Mouse (Mus musculus): Measurements from ENCODE around the gene Rabif.

DNA sequence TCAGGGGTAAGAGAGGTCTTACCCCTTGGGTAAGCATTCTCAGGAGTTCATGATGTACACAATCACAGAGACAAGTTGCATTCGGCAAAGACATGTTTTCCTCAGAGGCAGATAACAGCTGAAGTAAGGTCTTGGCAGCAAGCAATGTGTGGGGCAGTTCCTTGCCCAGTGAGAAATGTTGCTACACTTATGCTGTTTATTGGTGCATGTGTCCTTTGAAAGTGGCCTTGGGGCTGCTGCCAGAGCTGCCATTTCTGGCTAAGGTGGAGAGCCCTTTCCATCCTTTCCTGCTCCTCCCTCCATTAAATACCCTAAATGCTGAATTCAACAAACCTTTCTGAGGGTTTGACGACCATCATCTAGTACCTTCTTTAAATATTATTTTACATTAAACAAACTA is 49.0 kb upstream of the Rabif start:
- TF ChIP-seq TCF12 (IDR thresholded peaks at IDR 0.05; ENCODE audit: low read depth, low read length) (no peak), HCFC1 (IDR thresholded peaks at IDR 0.05; ENCODE audit: low read depth, low read length) (no peak), KAT2A (conservative IDR thresholded peaks at IDR 0.05; ENCODE audit: low read depth, low read length) (no peak), MYB (IDR thresholded peaks at IDR 0.05; ENCODE audit: low read depth, low read length) (no peak)
